Mouse (Mus musculus) c-Kit-positive CD71-positive TER-119-negative erythroid progenitor cells, embryonic 14.5 days (primary cell): ENCODE data around the gene Ipmk.

ENCODE experiments used
- DNase-seq: peaks from one replicate; pipeline ENCODE4 v3.0.0-alpha.2; 2013; ENCODE audit warnings: low read depth

The Ipmk gene

GRCm38 (mm10) chr10:71340195-71340594, 7.4 kb upstream of the Ipmk start:
- DNase-seq, result no peak

- DNase-seq, result no peak
These were observed 6.3 kb upstream of the Ipmk start for GRCm38 (mm10) chr10:71341290-71341689.

GRCm38 (mm10) chr10:71342030-71342805, 5.3 kb upstream of the Ipmk start:
- DNase-seq, result no peak

- DNase-seq, result no peak
These were observed 4.4 kb upstream of the Ipmk start for GRCm38 (mm10) chr10:71343130-71343529.

GRCm38 (mm10) chr10:71343567-71344265, 3.8 kb upstream of the Ipmk start:
- DNase-seq, result no peak

- peak; percentile 83 for DNase-seq
These were observed 2.9 kb upstream of the Ipmk start, which contains the start of gene Cisd1 for GRCm38 (mm10) chr10:71344579-71345143. Gene Cisd1 (minus strand): TSS chr10:71344954.

- no peak for DNase-seq
These were observed 1.5 kb upstream of the Ipmk start for GRCm38 (mm10) chr10:71346106-71346505.

GRCm38 (mm10) chr10:71346722-71347508, 648 bp upstream of the Ipmk start:
- DNase-seq, result no peak

- no peak for DNase-seq
These were observed 537 bp downstream of the Ipmk start for GRCm38 (mm10) chr10:71347964-71348636.

- DNase-seq, result no peak
These were observed 1.2 kb downstream of the Ipmk start for GRCm38 (mm10) chr10:71348637-71349280.

GRCm38 (mm10) chr10:71349290-71349689, 1.7 kb downstream of the Ipmk start:
- DNase-seq, result no peak

- no peak for DNase-seq
These were observed 3.7 kb downstream of the Ipmk start for GRCm38 (mm10) chr10:71351301-71351700.

GRCm38 (mm10) chr10:71353850-71354249, 6.3 kb downstream of the Ipmk start:
- no peak for DNase-seq

GRCm38 (mm10) chr10:71354947-71355346, 7.4 kb downstream of the Ipmk start:
- no peak for DNase-seq

- DNase-seq, result no peak
These were observed 13.5 kb downstream of the Ipmk start for GRCm38 (mm10) chr10:71361044-71361443.

- DNase-seq, result no peak
These were observed 14.4 kb downstream of the Ipmk start for GRCm38 (mm10) chr10:71361836-71362562.

GRCm38 (mm10) chr10:71363440-71363839, 15.9 kb downstream of the Ipmk start:
- DNase-seq, result no peak

- DNase-seq, result no peak
These were observed 16.3 kb downstream of the Ipmk start for GRCm38 (mm10) chr10:71363858-71364257.

- no peak for DNase-seq
These were observed 20.8 kb downstream of the Ipmk start for GRCm38 (mm10) chr10:71368128-71368940.

- DNase-seq, result no peak
These were observed 21.9 kb downstream of the Ipmk start for GRCm38 (mm10) chr10:71369466-71369865.
